Mouse (Mus musculus) embryonic facial prominence, embryonic 11.5 days (tissue): ENCODE results near the gene Perm1. TPM values are rescaled to one million over a fixed set of nuclear protein-coding genes. Genes with fewer than 3 reads are reported as not detected.

Source experiments
- ATAC-seq: fragments of 200-750 bp; cut with Nextera tagmentation; replicated peaks from 2 replicates; pipeline ENCODE4 v1.8.0; 2017; ENCODE audit warnings: low read depth; ENCODE audit not compliant: insufficient number of reproducible peaks, low FRiP score, low TSS enrichment
- DNase-seq: peaks from one replicate; pipeline ENCODE4 v3.0.0-alpha.2; 2015; ENCODE audit warnings: low spot score
- H3K27ac ChIP-seq: fragments of 300-500 bp; sonication (generic); replicated peaks from 2 replicates; pipeline ENCODE4 v1.5.1; 2014; ENCODE audit warnings: mild to moderate bottlenecking, low read depth, low read length, control low read depth
- H3K27me3 ChIP-seq: fragments of 300-500 bp; sonication (generic); 2 replicates; pipeline ENCODE4 v1.6.1; 2014; ENCODE audit warnings: mild to moderate bottlenecking, low read length, moderate library complexity, mixed read lengths; ENCODE audit not compliant: control insufficient read depth, insufficient read depth
- H3K36me3 ChIP-seq: fragments of 300-500 bp; sonication (generic); replicated peaks from 2 replicates; pipeline ENCODE4 v1.6.1; 2014; ENCODE audit warnings: low read depth, mild to moderate bottlenecking, low read length, moderate library complexity, mixed read lengths; ENCODE audit not compliant: control insufficient read depth, insufficient read depth
- H3K4me1 ChIP-seq: fragments of 300-500 bp; sonication (generic); 2 replicates; pipeline ENCODE4 v1.6.1; 2014; ENCODE audit warnings: low read length, mixed read lengths; ENCODE audit not compliant: control insufficient read depth, insufficient read depth
- H3K4me2 ChIP-seq: fragments of 300-500 bp; sonication (generic); 2 replicates; pipeline ENCODE4 v1.6.1; 2014; ENCODE audit warnings: low read depth, mild to moderate bottlenecking, control low read depth, low read length, moderate library complexity
- H3K4me3 ChIP-seq: fragments of 300-500 bp; sonication (generic); 2 replicates; pipeline ENCODE4 v1.5.1; 2014; ENCODE audit warnings: low read depth, low read length, control low read depth
- H3K9ac ChIP-seq: fragments of 300-500 bp; sonication (generic); replicated peaks from 2 replicates; pipeline ENCODE4 v1.6.1; 2014; ENCODE audit warnings: mild to moderate bottlenecking, control low read depth, low read length
- H3K9me3 ChIP-seq: fragments of 300-500 bp; sonication (generic); replicated peaks from 2 replicates; pipeline ENCODE4 v1.6.1; 2016; ENCODE audit warnings: mild to moderate bottlenecking, low read length, inconsistent platforms, mixed read lengths; ENCODE audit not compliant: control insufficient read depth
- WGBS: fragments of 180-500 bp; shearing (Covaris S2); extraction: QIAGEN DNeasy Blood & Tissue Kit; methylation state at CpG from one replicate; pipeline ENCODE4 v1.1.7; 2014; 5-methylcytosine and 5-hydroxymethylcytosine counted together
- microRNA-seq: library from miRNA; unstranded; fragments of <30 nt; microRNA quantifications from one replicate; pipeline ENCODE4, GENCODE M21; 2016; ENCODE audit warnings: borderline number of aligned reads
- polyA plus RNA-seq: library from polyadenylated mRNA; unstranded; fragments of >200 nt; fragmentation: Nextera tagmentation; extraction: Ambion mirVana; gene quantifications from 2 replicates; pipeline ENCODE4 v1.2.1, GENCODE M21; 2014

The Perm1 gene
- polyA plus RNA-seq, 1 experiment from 2014 or later, result 0.60 TPM

- no peak within 1 kb of the TSS for H3K9ac ChIP-seq
- no peaks in the 10 kb centered on the region; the same call in 1 of the 2 replicates for H3K4me1 ChIP-seq
- 0 out of 2 replicates have a peak, but pooled peaks have one; percentile 36 for ATAC-seq
- peaks cover 16% of the 10 kb centered on the region for H3K27me3 ChIP-seq
- no peak within 1 kb of the TSS for H3K4me3 ChIP-seq
- DNase-seq, result peak; percentile 8
- 2% methylated on average over 26 of the region's 26 CpGs for WGBS
- no peaks in the 10 kb centered on the region for H3K9me3 ChIP-seq
- H3K36me3 ChIP-seq, result no peaks in the 10 kb centered on the region
- H3K4me2 ChIP-seq, result no peak within 1 kb of the TSS; the same call in 1 of the 2 replicates
- no peak within 1 kb of the TSS for H3K27ac ChIP-seq
Observed at GRCm38 (mm10) chr4:156255078-156255839, 39.6 kb downstream of the Perm1 start, which contains the start of gene Samd11. Gene Samd11 (minus strand): TSS chr4:156255657.

Small RNAs within 50 kb of the gene (microRNA-seq; reads per million reads assigned to microRNA genes)
- 9.4 reads per million, percentile 11 among the genes with 10 or more reads in this experiment for gene Mir7658

Other genes starting within 250 kb of the Perm1 start
- gene B3galt6, start 223.2 kb upstream of the Perm1 start, polyA plus RNA-seq, result 17.8 and 18.9 TPM in 2 replicates
- 137 and 150 TPM in 2 replicates for gene Sdf4, start 223.0 kb upstream of the Perm1 start, polyA plus RNA-seq
- gene Tnfrsf4, start 202.0 kb upstream of the Perm1 start, polyA plus RNA-seq, result 0.21 and 0.34 TPM in 2 replicates
- gene Tnfrsf18, start 189.7 kb upstream of the Perm1 start, polyA plus RNA-seq, result 0.38 and 0.55 TPM in 2 replicates
- gene Ttll10, start 156.5 kb upstream of the Perm1 start, polyA plus RNA-seq, result 0.38 and 0.78 TPM in 2 replicates
- gene 9430015G10Rik, start 105.9 kb upstream of the Perm1 start, polyA plus RNA-seq, result 47.4 and 48.7 TPM in 2 replicates
- gene Rnf223, start 85.4 kb upstream of the Perm1 start, polyA plus RNA-seq, result 0.38 and 0.43 TPM in 2 replicates
- 39.4 and 47.6 TPM in 2 replicates for gene Agrn, start 18.4 kb upstream of the Perm1 start, polyA plus RNA-seq
- 0.29 and 0.49 TPM in 2 replicates for gene Isg15, start 15.1 kb upstream of the Perm1 start, polyA plus RNA-seq
- 0.55 and 0.56 TPM in 2 replicates for gene AW011738, start 12.6 kb upstream of the Perm1 start, polyA plus RNA-seq
- gene Plekhn1, start 19.0 kb downstream of the Perm1 start, polyA plus RNA-seq, result 15.3 and 15.7 TPM in 2 replicates
- gene Noc2l, start 20.1 kb downstream of the Perm1 start, polyA plus RNA-seq, result 76.9 and 80.6 TPM in 2 replicates
- gene Samd11, start 39.8 kb downstream of the Perm1 start, polyA plus RNA-seq, result 0.70 and 1.4 TPM in 2 replicates
- gene Vmn2r-ps159, start 115.2 kb downstream of the Perm1 start, polyA plus RNA-seq, result not detected in 2 replicates